Mouse (Mus musculus) left cerebral cortex, postnatal 36 days (tissue): Measurements from ENCODE around the gene Vamp2. TPM values are rescaled to one million over a fixed set of nuclear protein-coding genes. Genes with fewer than 3 reads are reported as not detected.

Source experiments
- DNase-seq, 2 experiments: peaks; one replicate each; pipeline ENCODE4 v3.0.0; 2021 to 2022; ENCODE audit warnings: low spot score in 2 of 2, mixed read lengths in 1 of 2
- intact Hi-C: fragments of 180-260 bp; cut with DNase I; formaldehyde crosslinking; loops from one replicate; pipeline ENCODE4 v1.15.1; 2025
- total RNA-seq, 2 experiments: library from RNA; stranded (reverse); gene quantifications; 2 replicates each; pipeline ENCODE4 v1.2.3; 2021

Gene Vamp2
- 1,000 to 10,000 TPM; 1,090 to 1,186 TPM for total RNA-seq

GRCm38 (mm10) chr11:69088103-69088855, at the start of gene Vamp2:
TSS of gene Vamp2 (plus strand) at chr11:69088490.
- intact Hi-C loops: loop anchor here (2.0 to 5.0 kb wide), 2 partner anchors 15 to 34 kb away; partner anchors contain the start of genes 9130213A22Rik and Hes7
- DNase-seq: peak; percentile 93 to 96

DNA sequence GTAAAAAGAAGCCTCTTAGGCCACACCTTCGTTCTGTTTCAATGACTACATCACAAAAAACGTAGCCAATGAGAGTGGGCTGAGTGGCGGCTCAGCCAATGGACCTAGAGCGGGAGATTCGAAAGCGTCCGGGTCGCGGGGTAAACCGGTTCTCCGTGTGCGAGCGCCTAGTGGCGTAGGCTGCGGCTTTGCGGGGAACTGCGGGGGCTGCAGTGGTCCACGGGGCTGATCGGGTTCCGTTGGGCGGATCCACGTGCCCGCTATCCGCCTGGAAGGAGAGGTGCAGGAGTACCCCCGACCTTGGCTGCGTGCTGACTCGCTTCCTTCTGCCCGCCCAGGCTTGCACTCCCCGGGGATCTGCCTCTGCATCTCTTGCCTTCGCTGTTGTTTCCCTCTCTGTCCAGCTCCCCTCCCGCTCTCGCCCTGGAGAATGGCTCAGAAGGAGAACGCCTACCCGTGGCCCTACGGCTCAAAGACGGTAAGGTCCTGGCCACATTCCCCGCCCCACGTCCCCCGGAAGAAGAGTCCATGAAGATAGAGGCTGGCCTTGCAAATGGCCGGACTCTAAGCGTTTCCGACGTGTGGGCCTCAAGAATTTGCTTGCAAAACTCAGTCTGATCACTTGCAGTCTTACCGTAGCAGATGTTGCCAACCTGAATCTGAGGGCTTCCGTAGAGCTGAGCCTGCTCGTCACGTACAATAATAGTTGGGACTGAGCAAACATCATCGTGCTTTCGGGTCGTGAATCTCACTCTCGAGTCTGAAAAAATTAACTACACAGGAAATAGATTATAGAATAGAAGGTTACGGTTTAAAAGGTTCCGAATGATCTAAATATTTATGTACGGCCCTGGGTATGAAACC, 42.5 kb upstream of the Vamp2 start, which contains the start of gene Aurkb:
TSS of gene Aurkb (plus strand) at position 117 of the 864 bp plus-strand sequence.
- intact Hi-C loops: no loop called here
- DNase-seq: peak in 1 of 2 experiments; percentile 58

DNA sequence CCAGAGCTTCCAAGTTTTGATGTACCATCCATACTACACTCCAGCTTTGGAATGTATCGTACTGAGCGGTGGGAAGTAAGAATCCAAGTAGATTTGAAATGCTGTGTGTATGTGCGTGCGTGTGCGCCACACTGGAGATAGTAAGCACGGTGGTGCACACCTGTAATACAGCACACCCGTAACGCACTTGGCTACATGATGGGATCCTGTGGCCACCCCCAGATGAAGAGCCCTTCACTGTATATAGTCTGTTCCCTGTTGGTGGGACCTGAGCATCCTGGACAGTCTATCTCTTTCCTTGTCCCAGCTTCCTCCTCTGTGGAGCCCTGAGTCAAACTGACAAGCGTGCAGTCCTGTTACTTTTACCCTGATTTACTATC, 41.9 kb upstream of the Vamp2 start:
- no peak for DNase-seq
- intact Hi-C loops: no loop called here

- no peak for DNase-seq
- intact Hi-C loops: no loop called here
Measured at GRCm38 (mm10) chr11:69047592-69047991, 40.7 kb upstream of the Vamp2 start.

DNA sequence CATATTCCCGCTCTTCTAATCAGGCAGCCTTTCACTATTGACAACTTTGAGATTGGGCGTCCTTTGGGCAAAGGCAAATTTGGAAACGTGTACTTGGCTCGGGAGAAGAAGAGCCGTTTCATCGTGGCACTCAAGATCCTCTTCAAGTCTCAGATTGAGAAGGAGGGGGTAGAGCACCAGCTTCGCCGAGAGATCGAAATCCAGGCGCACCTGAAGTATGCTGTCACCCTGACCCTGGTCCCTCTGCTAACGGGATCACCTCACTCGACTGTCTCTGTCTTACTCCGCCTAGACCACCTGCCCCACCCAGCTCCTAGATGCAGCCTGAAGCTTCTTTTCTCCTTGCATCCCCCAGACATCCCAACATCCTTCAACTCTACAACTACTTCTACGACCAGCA, 40.1 kb upstream of the Vamp2 start:
- DNase-seq: no peak
- intact Hi-C loops: no loop called here

GRCm38 (mm10) chr11:69050748-69051147, 37.5 kb upstream of the Vamp2 start:
- intact Hi-C loops: no loop called here
- DNase-seq: no peak

DNA sequence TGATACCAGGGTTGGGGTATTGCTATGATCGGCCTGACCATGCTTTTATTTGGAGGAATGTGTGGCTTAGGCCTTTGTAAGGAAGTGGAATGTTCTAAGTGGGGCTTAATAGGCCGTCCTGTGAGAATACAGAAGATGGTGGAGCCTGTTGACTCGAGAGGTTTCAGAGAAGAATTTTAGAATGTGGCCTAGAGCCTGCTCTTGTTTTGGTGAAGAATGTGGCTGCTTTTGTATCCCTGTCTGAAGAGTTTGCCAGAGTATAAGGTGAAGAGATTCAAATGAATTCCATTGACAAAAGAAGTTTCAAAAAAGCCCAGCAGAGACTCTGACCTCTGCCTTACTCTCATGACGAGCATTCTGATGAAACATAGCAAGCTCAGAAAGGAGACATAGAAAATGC, 36.5 kb upstream of the Vamp2 start:
- intact Hi-C loops: no loop called here
- DNase-seq: no peak

DNA sequence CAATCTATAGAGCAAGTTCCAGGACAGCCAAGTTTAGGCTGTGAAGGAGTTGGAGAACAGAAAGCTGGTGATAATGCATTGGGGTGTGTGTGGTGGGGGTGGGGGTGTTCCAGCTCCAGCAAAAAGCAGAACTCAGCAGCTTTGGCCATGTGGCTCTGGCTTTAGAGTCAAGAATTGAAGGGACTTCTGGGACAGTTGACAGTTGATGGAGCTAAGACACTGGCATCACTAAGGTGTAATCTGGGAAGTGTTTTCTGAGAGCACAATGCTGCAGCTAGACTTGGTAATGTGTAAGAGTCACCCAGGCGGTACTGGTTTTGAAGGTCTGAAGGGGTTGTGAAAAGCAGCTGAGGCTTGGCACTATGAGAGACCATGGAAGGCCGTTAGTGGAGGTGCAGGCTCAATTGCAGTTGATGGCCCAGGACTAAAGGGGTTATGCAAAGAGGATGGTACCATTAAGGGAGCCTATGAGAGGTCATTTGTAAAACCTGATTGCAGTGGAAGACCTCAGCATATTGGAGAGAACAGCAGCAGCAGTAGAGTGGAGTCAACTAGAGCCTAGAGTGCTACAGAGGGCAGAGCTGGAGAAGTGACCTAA, 35.4 kb upstream of the Vamp2 start:
- no peak for DNase-seq
- intact Hi-C loops: no loop called here

GRCm38 (mm10) chr11:69053848-69054247, 34.4 kb upstream of the Vamp2 start:
- intact Hi-C loops: no loop called here
- DNase-seq: no peak

DNA sequence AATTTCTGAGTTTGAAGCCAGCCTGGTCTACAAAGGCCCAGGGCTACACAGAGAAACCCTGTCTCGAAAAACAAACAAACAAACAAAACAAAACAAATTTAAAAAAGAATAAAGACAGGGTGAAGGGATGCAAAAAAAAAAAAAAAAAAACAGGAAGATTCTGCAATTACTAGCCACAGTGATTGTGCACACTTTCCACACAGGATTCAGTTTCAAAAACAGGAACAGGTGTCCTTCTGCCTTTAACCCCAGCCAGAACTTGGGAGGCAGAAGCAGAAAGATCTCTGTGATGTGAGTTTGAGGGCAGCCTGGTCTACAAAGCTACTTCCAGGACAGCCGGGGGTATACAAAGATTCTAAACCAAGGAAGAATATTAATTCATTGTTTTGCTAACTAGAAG, 30.0 kb upstream of the Vamp2 start:
- no peak for DNase-seq
- intact Hi-C loops: no loop called here

DNA sequence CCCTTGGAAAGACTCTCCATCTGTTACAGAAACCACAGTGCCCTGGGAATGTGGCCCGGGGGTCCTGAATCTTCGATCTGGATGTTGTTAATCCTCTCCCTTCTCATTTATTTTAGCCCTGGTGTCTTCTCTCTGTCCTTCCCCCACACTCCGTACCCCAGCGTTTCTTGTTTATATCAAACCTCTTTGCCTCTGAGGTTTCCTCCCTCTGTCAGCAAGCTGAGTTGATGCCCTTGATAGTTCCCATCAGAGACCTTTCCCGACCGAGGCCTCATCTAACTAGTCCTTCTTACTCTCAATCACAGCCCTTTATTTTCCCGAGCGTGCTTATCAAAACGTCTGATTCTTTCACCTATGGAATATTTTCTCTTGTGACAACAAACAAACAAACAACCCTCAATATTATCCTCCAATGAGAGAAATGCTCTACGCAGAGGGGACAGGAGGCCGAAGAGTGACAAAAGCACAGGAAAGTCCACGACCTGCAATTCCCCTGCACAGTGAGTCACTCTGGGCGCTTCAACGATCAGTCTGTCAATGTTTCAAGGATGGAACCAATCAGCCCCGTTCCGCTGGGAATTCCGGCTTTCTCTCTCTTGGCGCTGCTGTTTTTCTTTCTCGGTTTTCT, 29.4 kb upstream of the Vamp2 start:
- intact Hi-C loops: no loop called here
- no peak for DNase-seq

- intact Hi-C loops: no loop called here
Measured at GRCm38 (mm10) chr11:69059357-69059974, 28.8 kb upstream of the Vamp2 start, which contains the start of gene Borcs6. TSS of gene Borcs6 (plus strand) at chr11:69059717.

DNA sequence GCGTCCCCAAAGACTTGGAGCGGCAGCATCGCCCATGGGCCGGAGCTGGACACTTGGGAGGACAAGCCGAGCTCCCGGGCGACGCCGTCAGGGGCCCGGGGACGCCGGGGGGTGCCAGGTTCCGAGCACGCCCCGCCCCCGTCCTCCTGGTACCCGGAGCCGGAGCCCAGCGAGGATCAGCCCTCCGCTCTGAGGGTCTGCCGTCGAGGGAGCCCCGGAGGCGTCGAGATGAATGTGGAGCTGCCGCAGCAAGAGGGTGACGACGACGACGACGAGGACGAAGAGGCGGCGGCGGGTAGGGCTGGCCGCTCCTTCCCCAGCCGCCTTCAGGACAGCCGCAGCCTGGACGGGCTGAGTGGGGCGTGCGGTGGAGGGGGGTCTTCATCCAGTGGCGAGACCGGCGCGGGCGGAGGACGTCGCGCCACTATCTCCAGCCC, 28.3 kb upstream of the Vamp2 start:
- DNase-seq: no peak
- intact Hi-C loops: loop anchor here (5.0 to 10.0 kb wide), 2 partner anchors 37 to 185 kb away; partner anchors contain the start of gene Per1

More at GRCm38 (mm10) chr11:69059357-69059974, 28.8 kb upstream of the Vamp2 start, which contains the start of gene Borcs6:
- peak; percentile 94 for DNase-seq

- intact Hi-C loops: loop anchor here (5.0 to 10.0 kb wide), 2 partner anchors 37 to 184 kb away; partner anchors contain the start of gene Per1
- peak; percentile 36 to 45 for DNase-seq
Measured at GRCm38 (mm10) chr11:69060448-69061254, 27.6 kb upstream of the Vamp2 start.

DNA sequence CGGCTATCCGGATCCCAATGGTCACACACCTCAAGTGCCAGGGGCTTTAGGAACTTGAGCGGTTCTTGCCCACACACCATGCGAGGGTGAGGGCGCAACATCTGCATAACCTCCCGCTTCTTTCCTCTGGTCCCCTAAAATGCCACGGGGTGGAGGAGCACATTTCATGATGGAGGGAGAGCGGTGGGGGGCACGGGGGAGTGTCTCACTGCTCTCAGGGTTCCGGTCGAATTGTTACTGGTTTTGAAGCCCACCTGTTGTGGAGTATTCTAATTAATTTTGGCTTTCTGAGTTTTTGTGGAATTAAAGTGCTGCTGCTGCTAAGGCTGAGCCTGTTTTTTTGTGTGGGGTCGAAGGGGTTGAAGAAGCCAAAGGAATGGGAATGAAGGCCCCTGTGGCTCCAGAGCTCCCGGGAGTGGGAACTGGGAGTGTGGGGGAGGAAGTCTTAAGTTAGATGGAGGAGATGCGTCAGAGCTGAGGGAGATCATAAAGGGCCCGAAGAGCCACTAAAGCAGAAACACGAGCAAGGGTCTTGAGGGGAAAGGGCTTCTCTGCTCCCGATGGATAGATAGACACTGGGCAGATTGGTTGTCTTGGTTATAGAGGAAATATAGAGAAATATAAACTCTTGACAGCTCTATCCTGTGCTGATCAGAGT, 26.9 kb upstream of the Vamp2 start:
- intact Hi-C loops: loop anchor here (5.0 to 10.0 kb wide), 2 partner anchors 36 to 183 kb away; partner anchors contain the start of gene Per1
- no peak for DNase-seq

GRCm38 (mm10) chr11:69062194-69062760, 26.0 kb upstream of the Vamp2 start:
- intact Hi-C loops: loop anchor here (5.0 to 10.0 kb wide), 2 partner anchors 35 to 183 kb away; partner anchors contain the start of gene Per1
- DNase-seq: peak; percentile 48 to 78

DNA sequence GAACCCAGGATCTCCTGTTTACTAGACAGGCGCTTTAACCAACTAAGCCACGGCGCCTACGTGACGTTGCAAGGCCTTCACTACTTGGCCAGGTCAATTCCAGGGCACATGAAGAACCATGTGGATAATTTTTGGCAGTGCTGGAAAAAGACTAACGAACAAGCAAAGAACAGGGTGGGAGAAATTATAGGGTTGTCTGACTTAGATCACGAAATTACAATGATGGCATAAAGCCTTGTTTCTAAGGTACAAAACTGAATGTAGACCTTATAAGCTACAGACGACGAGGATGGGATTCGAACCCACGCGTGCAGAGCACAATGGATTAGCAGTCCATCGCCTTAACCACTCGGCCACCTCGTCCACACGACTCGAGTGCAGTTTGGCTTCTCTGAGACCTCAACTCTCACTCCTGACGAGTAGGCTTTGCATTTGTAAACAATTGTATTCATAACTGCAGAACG, 25.5 kb upstream of the Vamp2 start:
- peak; percentile 92 to 96 for DNase-seq
- intact Hi-C loops: loop anchor here (1.0 to 10.0 kb wide), 4 partner anchors 21 to 182 kb away; partner anchors contain the start of gene Per1
